Mouse (Mus musculus) neural tube, embryonic 13.5 days (tissue): Measurements from ENCODE around the gene Smug1. TPM values are rescaled to one million over a fixed set of nuclear protein-coding genes. Genes with fewer than 3 reads are reported as not detected.

Experiments
- ATAC-seq: fragments of 200-750 bp; cut with Nextera tagmentation; 2 replicates; pipeline ENCODE4 v1.8.0; 2017; ENCODE audit warnings: low read depth, mild to moderate bottlenecking, moderate TSS enrichment, moderate library complexity
- H3K27ac ChIP-seq: fragments of 300-500 bp; sonication (generic); replicated peaks from 2 replicates; pipeline ENCODE4 v1.5.1; 2015; ENCODE audit warnings: moderate library complexity, mild to moderate bottlenecking, inconsistent platforms
- H3K27me3 ChIP-seq: fragments of 300-500 bp; sonication (generic); 2 replicates; pipeline ENCODE4 v1.6.1; 2015; ENCODE audit warnings: mild to moderate bottlenecking, inconsistent platforms
- H3K36me3 ChIP-seq: fragments of 300-500 bp; sonication (generic); 2 replicates; pipeline ENCODE4 v1.6.1; 2015; ENCODE audit warnings: mild to moderate bottlenecking, inconsistent platforms
- H3K4me1 ChIP-seq: fragments of 300-500 bp; sonication (generic); replicated peaks from 2 replicates; pipeline ENCODE4 v1.6.1; 2015; ENCODE audit warnings: inconsistent platforms
- H3K4me2 ChIP-seq: fragments of 300-500 bp; sonication (generic); 2 replicates; pipeline ENCODE4 v1.6.1; 2015; ENCODE audit warnings: inconsistent platforms, mild to moderate bottlenecking, moderate library complexity
- H3K4me3 ChIP-seq: fragments of 300-500 bp; sonication (generic); 2 replicates; pipeline ENCODE4 v1.5.1; 2015; ENCODE audit warnings: mild to moderate bottlenecking, inconsistent platforms
- H3K9ac ChIP-seq: fragments of 300-500 bp; sonication (generic); 2 replicates; pipeline ENCODE4 v1.6.1; 2015; ENCODE audit warnings: moderate library complexity, mild to moderate bottlenecking, inconsistent platforms
- H3K9me3 ChIP-seq: fragments of 300-500 bp; sonication (generic); 2 replicates; pipeline ENCODE4 v1.6.1; 2016; ENCODE audit warnings: inconsistent platforms
- WGBS: fragments of 180-500 bp; shearing (Covaris S2); methylation state at CpG from one replicate; pipeline ENCODE4 v1.1.7; 2015; 5-methylcytosine and 5-hydroxymethylcytosine counted together
- polyA plus RNA-seq: library from polyadenylated mRNA; unstranded; fragments of >200 nt; fragmentation: Nextera tagmentation; extraction: Ambion mirVana; gene quantifications from 2 replicates; pipeline ENCODE4 v1.2.1, GENCODE M21; 2015

Smug1 gene
- polyA plus RNA-seq, 1 experiment from 2014 or later, result 36.1 TPM

DNA sequence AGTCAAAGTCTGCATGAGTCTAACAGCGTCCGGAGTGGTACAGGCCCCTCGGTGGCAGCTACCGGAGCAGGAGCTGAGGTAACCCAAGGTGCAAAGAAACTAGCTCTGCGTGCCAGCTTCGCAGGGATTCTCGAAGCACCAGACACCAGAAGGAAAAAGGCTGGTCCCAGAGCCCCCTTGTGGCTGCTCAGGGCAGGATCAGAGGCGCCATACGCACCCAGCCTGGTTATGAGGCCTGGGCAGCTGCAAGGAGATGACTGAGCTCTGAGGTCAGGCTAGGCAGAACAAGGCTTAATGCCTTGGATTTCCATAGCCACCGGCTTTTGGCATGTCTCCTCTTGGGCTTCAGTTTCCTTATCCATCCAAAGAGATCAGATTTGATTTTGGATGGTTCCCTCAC, 5.6 kb upstream of the Smug1 start:
- no peaks in the 10 kb centered on the region for H3K36me3 ChIP-seq
- H3K9me3 ChIP-seq, result no peaks in the 10 kb centered on the region
- peak overlapping the region; percentile 77; the same call in 1 of the 2 replicates for H3K9ac ChIP-seq
- H3K4me2 ChIP-seq, result peak overlapping the region; percentile 13; the same call in 1 of the 2 replicates
- H3K4me1 ChIP-seq, result peaks cover 77% of the 10 kb centered on the region
- peak overlapping the region; percentile 73 for H3K27ac ChIP-seq
- peaks cover 23% of the 10 kb centered on the region for H3K27me3 ChIP-seq
- H3K4me3 ChIP-seq, result no peak overlapping the region
- ATAC-seq, result no peak
- 2% methylated on average over 10 of the region's 10 CpGs for WGBS

DNA sequence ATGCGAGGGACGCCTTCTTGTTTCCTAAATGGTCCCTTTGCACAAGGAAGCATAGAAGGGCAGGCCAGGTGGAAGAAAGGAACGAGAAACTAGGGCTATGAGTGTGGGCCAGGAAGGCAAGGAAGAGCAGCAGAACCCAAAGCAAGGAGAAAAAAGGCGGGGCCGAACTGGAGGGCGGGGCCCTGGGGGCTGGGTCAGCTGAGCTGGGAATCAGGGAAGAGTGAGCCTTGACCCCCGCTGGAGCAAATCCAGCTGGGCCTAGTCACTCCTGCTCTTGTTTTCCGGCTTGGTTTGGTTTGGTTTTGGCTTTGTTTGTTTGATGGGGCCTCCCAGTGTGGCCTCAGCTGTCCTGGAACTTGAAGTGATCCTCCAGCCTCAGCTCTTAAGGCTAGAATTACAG, 4.4 kb upstream of the Smug1 start:
- no peaks in the 10 kb centered on the region for H3K36me3 ChIP-seq
- H3K4me2 ChIP-seq, result peak overlapping the region; percentile 91
- no peak overlapping the region for H3K4me3 ChIP-seq
- peak overlapping the region; percentile 95 for H3K27ac ChIP-seq
- H3K9ac ChIP-seq, result peak overlapping the region; percentile 77
- peaks cover 79% of the 10 kb centered on the region for H3K4me1 ChIP-seq
- WGBS, result 14% methylated on average over 8 of the region's 8 CpGs
- H3K9me3 ChIP-seq, result no peaks in the 10 kb centered on the region
- no peak for ATAC-seq
- H3K27me3 ChIP-seq, result peaks cover 23% of the 10 kb centered on the region

DNA sequence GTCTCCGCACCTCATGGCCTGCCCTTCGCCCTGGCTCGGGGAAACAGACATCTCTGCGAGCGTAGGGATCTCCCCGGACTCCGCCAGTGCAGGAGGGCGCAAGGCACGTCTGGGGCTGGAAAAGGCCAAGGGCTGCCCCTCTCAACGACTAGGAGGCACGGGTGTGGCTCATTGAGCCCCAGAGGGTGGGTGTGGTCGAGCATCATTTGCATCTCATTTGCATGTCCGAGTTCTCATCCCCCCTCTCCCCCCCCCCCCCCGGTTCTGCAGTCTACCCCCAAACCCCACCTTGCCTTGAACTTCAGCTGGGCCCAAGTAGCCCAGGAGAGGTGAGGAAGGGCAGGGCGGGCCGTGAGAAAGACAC, 3.4 kb upstream of the Smug1 start:
- Histone ChIP-seq H3K4me1 (peaks cover 88% of the 10 kb centered on the region), H3K9me3 (no peaks in the 10 kb centered on the region), H3K27me3 (peaks cover 23% of the 10 kb centered on the region), H3K9ac (peak overlapping the region; percentile 77), H3K4me3 (peak overlapping the region; percentile 48), H3K27ac (peak overlapping the region; percentile 95), H3K4me2 (peak overlapping the region; percentile 91), H3K36me3 (no peaks in the 10 kb centered on the region)
- ATAC-seq, result no peak
- WGBS, result 6% methylated on average over 15 of the region's 16 CpGs

DNA sequence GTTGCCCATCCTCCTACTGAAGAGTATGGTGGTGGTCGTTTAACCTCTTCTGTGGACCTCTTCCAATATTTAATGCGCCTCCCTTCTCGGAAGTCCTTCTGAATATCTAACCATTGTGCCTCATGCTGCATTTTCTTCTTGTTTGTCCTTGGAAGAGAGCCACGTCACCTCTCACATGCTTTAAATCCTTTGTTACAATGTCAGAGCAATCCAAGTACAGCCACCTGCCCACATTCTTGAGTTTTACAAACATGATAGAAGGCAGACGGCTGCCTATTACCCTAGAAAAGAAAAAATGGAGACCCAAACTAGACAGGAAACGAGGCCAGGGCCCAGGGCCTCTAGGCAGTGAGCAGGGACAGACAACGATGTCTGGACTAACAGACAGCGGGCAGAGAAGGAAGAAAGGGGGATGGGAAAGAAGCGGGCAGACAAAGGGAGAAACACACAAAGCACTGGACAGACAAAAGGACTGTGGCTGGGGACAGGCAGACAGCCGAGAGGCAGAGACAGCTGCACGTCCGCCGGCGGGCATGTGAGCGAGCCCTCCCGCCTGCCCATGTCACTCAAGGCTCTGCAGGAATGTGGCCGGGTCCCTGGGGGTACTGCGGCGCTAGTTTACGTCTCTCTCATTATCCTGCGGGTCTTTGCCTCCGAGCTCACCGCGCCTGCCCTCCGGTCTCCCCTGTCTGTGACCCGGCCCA, 2.9 kb upstream of the Smug1 start:
- H3K9ac ChIP-seq, result peak overlapping the region; percentile 77
- ATAC-seq, result no peak
- peak overlapping the region; percentile 91 for H3K4me2 ChIP-seq
- 3% methylated on average over 26 of the region's 26 CpGs for WGBS
- H3K9me3 ChIP-seq, result no peaks in the 10 kb centered on the region
- no peaks in the 10 kb centered on the region for H3K36me3 ChIP-seq
- peaks cover 18% of the 10 kb centered on the region; the same call in 1 of the 2 replicates for H3K27me3 ChIP-seq
- peaks cover 90% of the 10 kb centered on the region for H3K4me1 ChIP-seq
- H3K27ac ChIP-seq, result peak overlapping the region; percentile 95
- peak overlapping the region; percentile 48 for H3K4me3 ChIP-seq

- no peaks in the 10 kb centered on the region for H3K9me3 ChIP-seq
- peak overlapping the region; percentile 91 for H3K4me2 ChIP-seq
- H3K9ac ChIP-seq, result peak overlapping the region; percentile 77
- H3K4me3 ChIP-seq, result peak overlapping the region; percentile 48
- under 1% methylated on average over 63 of the region's 63 CpGs for WGBS
- peaks cover 12% of the 10 kb centered on the region; the same call in 1 of the 2 replicates for H3K27me3 ChIP-seq
- no peaks in the 10 kb centered on the region for H3K36me3 ChIP-seq
- H3K27ac ChIP-seq, result peak overlapping the region; percentile 95
- peaks cover 96% of the 10 kb centered on the region for H3K4me1 ChIP-seq
- peak; percentile 33 for ATAC-seq
Measured at GRCm38 (mm10) chr15:103168801-103169611, 2.1 kb upstream of the Smug1 start.

DNA sequence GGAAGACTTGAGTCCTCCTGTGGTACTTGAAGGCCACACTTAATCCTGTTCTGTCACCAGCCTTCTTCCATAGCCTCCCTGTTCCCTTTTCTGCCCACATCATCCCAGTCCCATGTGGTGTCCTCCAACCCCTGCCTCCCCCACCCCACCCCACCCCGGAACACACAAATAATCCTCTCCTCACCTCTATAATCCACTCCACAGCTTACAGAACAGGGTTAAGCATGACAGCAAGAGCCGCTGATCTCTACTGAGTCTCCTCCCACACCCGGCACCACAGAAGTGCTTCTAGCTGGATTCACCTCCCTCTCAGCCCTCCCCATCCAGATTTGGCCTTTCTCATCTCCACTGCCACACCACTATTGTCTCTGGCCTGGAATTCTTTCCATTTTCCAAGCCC, 894 bp upstream of the Smug1 start:
- no peak for ATAC-seq

GRCm38 (mm10) chr15:103165924-103166323, 968 bp downstream of the Smug1 start:
- Histone ChIP-seq H3K27ac (peak overlapping the region; percentile 95), H3K4me1 (peaks cover 86% of the 10 kb centered on the region), H3K9me3 (no peaks in the 10 kb centered on the region), H3K36me3 (no peaks in the 10 kb centered on the region), H3K4me3 (peak overlapping the region; percentile 2; the same call in 1 of the 2 replicates), H3K4me2 (peak overlapping the region; percentile 91), H3K27me3 (no peaks in the 10 kb centered on the region), H3K9ac (peak overlapping the region; percentile 62)
- ATAC-seq, result no peak
- 14% methylated on average over 5 of the region's 5 CpGs for WGBS

More for the DNA sequence above, 894 bp upstream of the Smug1 start:
- peak overlapping the region; percentile 95 for H3K27ac ChIP-seq
- peaks cover 7% of the 10 kb centered on the region; the same call in 1 of the 2 replicates for H3K27me3 ChIP-seq
- H3K9me3 ChIP-seq, result no peaks in the 10 kb centered on the region
- peak overlapping the region; percentile 6 for H3K4me3 ChIP-seq
- H3K36me3 ChIP-seq, result no peaks in the 10 kb centered on the region
- H3K4me2 ChIP-seq, result peak overlapping the region; percentile 91
- H3K9ac ChIP-seq, result peak overlapping the region; percentile 62
- H3K4me1 ChIP-seq, result peaks cover 96% of the 10 kb centered on the region
- 24% methylated on average over 3 of the region's 3 CpGs for WGBS

GRCm38 (mm10) chr15:103165379-103165778, 1.5 kb downstream of the Smug1 start:
- Histone ChIP-seq H3K36me3 (no peaks in the 10 kb centered on the region), H3K27me3 (no peaks in the 10 kb centered on the region), H3K9ac (peak overlapping the region; percentile 62), H3K4me1 (peaks cover 81% of the 10 kb centered on the region), H3K4me2 (peak overlapping the region; percentile 91), H3K9me3 (no peaks in the 10 kb centered on the region), H3K4me3 (peak overlapping the region; percentile 23), H3K27ac (peak overlapping the region; percentile 95)
- under 1% methylated on average over 13 of the region's 13 CpGs for WGBS
- peak; percentile 7; the same call in 1 of the 2 replicates for ATAC-seq

DNA sequence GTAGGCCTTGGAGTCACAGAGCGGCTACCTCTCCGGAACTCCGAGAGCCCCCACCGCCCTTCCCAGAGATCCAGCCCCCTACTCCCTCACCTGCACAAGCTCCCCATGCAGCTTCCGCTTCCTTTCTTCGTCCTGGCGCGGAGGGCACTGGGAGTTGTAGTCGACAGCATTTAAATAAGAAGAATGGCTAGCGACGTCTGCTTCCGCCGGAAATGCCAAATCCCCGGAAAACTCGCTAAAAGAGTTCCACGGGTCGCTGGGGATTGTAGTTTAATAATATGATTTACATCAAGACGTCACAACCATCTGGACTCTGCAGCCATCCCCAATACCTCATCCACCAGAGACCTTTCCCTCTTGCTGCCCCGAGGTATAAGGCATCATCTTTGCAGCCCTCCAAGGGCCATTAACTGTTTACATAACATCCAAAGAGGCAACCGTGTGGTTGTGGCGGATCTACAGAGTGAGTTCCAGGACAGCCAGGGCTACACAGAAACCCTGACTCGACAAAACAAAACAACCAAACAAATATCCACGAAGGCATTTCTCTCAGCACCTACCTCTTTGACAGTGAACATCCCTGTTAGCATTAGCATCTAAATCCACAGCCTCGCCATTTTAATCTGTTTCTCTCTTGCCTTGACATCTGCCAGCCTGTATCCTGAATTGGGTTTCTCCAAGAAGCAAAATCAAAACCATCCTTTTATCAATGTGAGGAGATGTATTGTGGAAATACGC, 3.5 kb downstream of the Smug1 start:
- Histone ChIP-seq H3K36me3 (no peaks in the 10 kb centered on the region), H3K27ac (peak overlapping the region; percentile 71), H3K27me3 (no peaks in the 10 kb centered on the region), H3K4me2 (peak overlapping the region; percentile 91), H3K9ac (peak overlapping the region; percentile 75), H3K9me3 (no peaks in the 10 kb centered on the region), H3K4me1 (peaks cover 61% of the 10 kb centered on the region), H3K4me3 (peak overlapping the region; percentile 55)
- WGBS, result 9% methylated on average over 25 of the region's 25 CpGs
- ATAC-seq, result peak; percentile 78

- H3K27me3 ChIP-seq, result no peaks in the 10 kb centered on the region
- ATAC-seq, result no peak
- 74% methylated on average over 10 of the region's 10 CpGs for WGBS
- peaks cover 34% of the 10 kb centered on the region for H3K4me1 ChIP-seq
- H3K4me3 ChIP-seq, result no peak overlapping the region
- H3K27ac ChIP-seq, result no peak overlapping the region
- no peaks in the 10 kb centered on the region for H3K9me3 ChIP-seq
- no peak overlapping the region for H3K9ac ChIP-seq
- H3K4me2 ChIP-seq, result no peak overlapping the region
- H3K36me3 ChIP-seq, result 0 out of 2 replicates have a peak, but pooled peaks cover 4% of the 10 kb centered on the region
Measured at GRCm38 (mm10) chr15:103157585-103157984, 9.3 kb downstream of the Smug1 start.

DNA sequence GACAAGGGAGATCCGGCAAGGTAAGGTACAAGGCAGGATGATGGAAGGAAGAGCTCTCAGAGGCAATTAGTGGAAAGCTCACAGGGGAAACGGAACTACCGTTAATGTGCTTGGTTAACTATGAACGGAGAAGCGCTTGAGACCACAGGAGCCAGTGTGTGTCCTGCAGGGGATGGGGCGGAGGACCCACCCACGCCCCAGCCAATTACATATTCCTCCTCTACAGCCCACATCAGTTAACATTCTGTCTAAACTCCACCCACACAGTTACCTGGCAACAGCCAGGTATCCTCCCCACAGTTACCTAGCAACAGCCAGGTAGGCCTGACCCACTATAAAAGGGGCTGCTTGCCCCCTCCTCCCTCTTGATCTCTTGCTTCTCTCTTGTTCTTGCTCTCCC, 10.0 kb downstream of the Smug1 start:
- Histone ChIP-seq H3K4me2 (no peak overlapping the region), H3K4me1 (peaks cover 30% of the 10 kb centered on the region), H3K9ac (no peak overlapping the region), H3K36me3 (0 out of 2 replicates have a peak, but pooled peaks cover 4% of the 10 kb centered on the region), H3K27ac (no peak overlapping the region), H3K4me3 (no peak overlapping the region), H3K27me3 (no peaks in the 10 kb centered on the region), H3K9me3 (no peaks in the 10 kb centered on the region)
- ATAC-seq, result no peak
- WGBS, result 47% methylated on average over 7 of the region's 7 CpGs
